Mouse (Mus musculus) liver, adult 2 months (tissue): ENCODE results near the gene Lrrc4c.

Experiments used
- CTCF ChIP-seq: fragments of 200-500 bp; IDR thresholded peaks from 2 replicates; pipeline ENCODE4 v1.5.1; 2011; ENCODE audit warnings: low read depth, low read length, control low read depth
- POLR2A ChIP-seq: fragments of 200-500 bp; IDR thresholded peaks from 2 replicates; pipeline ENCODE4 v1.6.1; 2011; ENCODE audit warnings: low read length, control low read depth; ENCODE audit not compliant: insufficient read depth; ENCODE audit errors: extremely low read depth

GRCm38 (mm10) chr2:96681806-96682205 is 363.8 kb downstream of the Lrrc4c start:
- TF ChIP-seq POLR2A (no peak), CTCF (no peak)
